14 mouse cellular contexts compared by ENCODE assay signal in the genomic region with DNA sequence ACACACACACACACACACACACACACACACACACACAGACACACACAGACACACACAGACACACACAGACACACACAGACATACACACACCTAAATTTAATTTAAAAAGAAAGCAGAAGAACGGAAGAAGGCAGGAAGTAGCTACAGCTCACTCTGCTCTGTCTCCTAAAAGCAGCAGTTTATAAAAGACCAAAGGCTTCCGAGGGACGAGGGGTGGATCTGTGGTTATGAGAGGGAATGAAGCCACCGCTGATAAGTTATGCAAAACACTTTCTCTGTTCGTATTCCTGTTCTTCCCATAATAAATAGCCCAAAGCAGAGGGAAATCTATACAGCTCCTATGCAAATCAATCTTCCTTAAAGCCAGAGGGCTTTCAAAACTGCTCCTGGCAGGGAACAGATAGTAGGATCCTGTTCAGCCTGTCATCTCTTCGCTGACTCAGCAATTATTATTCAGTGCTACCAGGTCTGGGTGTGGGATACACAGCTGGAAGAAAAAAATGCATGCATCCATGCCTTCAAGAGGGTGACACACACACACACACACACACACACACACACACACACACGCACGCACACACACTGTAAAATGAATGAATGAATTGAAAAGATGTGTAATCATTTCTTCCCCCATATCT. TPM values are rescaled to one million over a fixed set of nuclear protein-coding genes. Genes with fewer than 3 reads are reported as not detected.
DNase-seq lines count a peak whose midpoint lies in the region; ATAC-seq and TF ChIP-seq lines count a peak whose summit lies in the region.
"Had no signal": no experiment of that assay in that cellular context is flagged by ENCODE, and none has a peak within 500 bp of the region (broad histone marks: within the 10 kb centered on the region; RNA-seq: fewer than 3 reads in every experiment).

No protein-coding gene starts in this region.

- no peak overlapping the region for H3K4me3 ChIP-seq in midbrain, embryonic 11.5 days (ENCODE audit: low read depth, low read length)
- no peak overlapping the region for H3K4me3 ChIP-seq in midbrain, embryonic 10.5 days
- H3K4me3 ChIP-seq in CH12.LX (replicated peaks in 1 of 3; ENCODE audit: low read depth in 2 of 3, low read length in 2 of 3, poor library complexity in 1 of 3) = no peak overlapping the region
- no peak overlapping the region for H3K4me3 ChIP-seq in midbrain, embryonic 16.5 days (ENCODE audit: low read depth, low read length)
- H3K4me3 ChIP-seq: forebrain, embryonic 10.5 days; hindbrain, embryonic 10.5 days; layer of hippocampus, adult 2 months; liver, embryonic 15.5 days; neural tube, embryonic 13.5 days had no signal

- no peak for TF ChIP-seq CTCF in CH12.LX (conservative IDR thresholded peaks at IDR 0.05 in 1 of 2, IDR thresholded peaks at IDR 0.05 in 1 of 2; ENCODE audit: low read depth in 2 of 2, low read length in 2 of 2)
- TF ChIP-seq CTCF in brain, embryonic 14.5 days (IDR thresholded peaks at IDR 0.05; ENCODE audit: borderline replicate concordance, extremely low read depth, insufficient read depth, insufficient read length) = no peak

- peak; percentile 62 for DNase-seq in midbrain, embryonic 11.5 days (ENCODE audit: low spot score, missing footprints)
- DNase-seq in midbrain, embryonic 10.5 days (ENCODE audit: low spot score) = no peak
- DNase-seq in CH12.LX (ENCODE audit: extremely low read depth) = no peak
- peak; percentile 42 for DNase-seq in brain, embryonic 14.5 days (ENCODE audit: low read depth)
- no peak for DNase-seq in adrenal gland, adult 8-10 months
- DNase-seq in lung, postnatal 25 days (ENCODE audit: low spot score) = no peak
- DNase-seq: cerebellum, adult 9-10 months had no signal

- no peak overlapping the region for H3K27ac ChIP-seq in midbrain, embryonic 11.5 days (ENCODE audit: low read depth, low read length)
- no peak overlapping the region for H3K27ac ChIP-seq in midbrain, embryonic 10.5 days (replicated peaks)
- 0 out of 2 replicates have a peak overlapping the region, but pooled peaks have one; percentile 23 for H3K27ac ChIP-seq in CH12.LX (ENCODE audit: insufficient read depth, low read depth)
- H3K27ac ChIP-seq in midbrain, embryonic 16.5 days (ENCODE audit: low read length) = no peak overlapping the region
- H3K27ac ChIP-seq: forebrain, embryonic 10.5 days; hindbrain, embryonic 10.5 days; layer of hippocampus, adult 2 months; liver, embryonic 15.5 days; neural tube, embryonic 13.5 days had no signal

- no peak overlapping the region for H3K9ac ChIP-seq in midbrain, embryonic 11.5 days (ENCODE audit: low read length)
- no peak overlapping the region for H3K9ac ChIP-seq in CH12.LX (ENCODE audit: insufficient read depth, low read depth)
- H3K9ac ChIP-seq in midbrain, embryonic 16.5 days (ENCODE audit: low read depth, low read length) = no peak overlapping the region
- H3K9ac ChIP-seq: liver, embryonic 15.5 days; neural tube, embryonic 13.5 days had no signal

- TF ChIP-seq EP300 in CH12.LX (IDR thresholded peaks at IDR 0.05; ENCODE audit: low read length) = no peak

- H3K4me1 ChIP-seq in midbrain, embryonic 11.5 days (ENCODE audit: control insufficient read depth, insufficient read depth, low read length) = no peaks in the 10 kb centered on the region
- H3K4me1 ChIP-seq in midbrain, embryonic 10.5 days = no peaks in the 10 kb centered on the region
- peaks cover 61 to 87% of the 10 kb centered on the region in 2 experiments for H3K4me1 ChIP-seq in CH12.LX (ENCODE audit: control insufficient read depth in 1 of 2, insufficient read depth in 2 of 2)
- no peaks in the 10 kb centered on the region for H3K4me1 ChIP-seq in midbrain, embryonic 16.5 days (ENCODE audit: control insufficient read depth, insufficient read depth, low read length)
- H3K4me1 ChIP-seq: forebrain, embryonic 10.5 days; hindbrain, embryonic 10.5 days; neural tube, embryonic 13.5 days had no signal

- no peaks in the 10 kb centered on the region for H3K9me3 ChIP-seq in midbrain, embryonic 11.5 days (ENCODE audit: control insufficient read depth, low read length)
- no peaks in the 10 kb centered on the region for H3K9me3 ChIP-seq in midbrain, embryonic 10.5 days (replicated peaks)
- peaks cover 16% of the 10 kb centered on the region for H3K9me3 ChIP-seq in CH12.LX (replicated peaks; ENCODE audit: low read length)
- no peaks in the 10 kb centered on the region for H3K9me3 ChIP-seq in midbrain, embryonic 16.5 days (replicated peaks; ENCODE audit: control insufficient read depth, low read length, poor library complexity, severe bottlenecking)
- H3K9me3 ChIP-seq: forebrain, embryonic 10.5 days; hindbrain, embryonic 10.5 days; liver, embryonic 15.5 days; neural tube, embryonic 13.5 days had no signal

- peaks cover 88% of the 10 kb centered on the region for H3K79me2 ChIP-seq in CH12.LX (replicated peaks; ENCODE audit: control insufficient read depth, extremely low read depth, insufficient read depth, poor library complexity, severe bottlenecking)

- 87% methylated on average over 8 of the region's 8 CpGs for WGBS in midbrain, embryonic 11.5 days
- WGBS in midbrain, embryonic 10.5 days = 85% methylated on average over 8 of the region's 8 CpGs
- WGBS in midbrain, embryonic 16.5 days = 57% methylated on average over 8 of the region's 8 CpGs

- no peak for TF ChIP-seq POLR2A in CH12.LX (IDR thresholded peaks at IDR 0.05; ENCODE audit: low read depth, low read length)
- TF ChIP-seq POLR2A in brain, embryonic 14.5 days (IDR thresholded peaks at IDR 0.05; ENCODE audit: borderline replicate concordance, extremely low read depth, insufficient read depth, insufficient read length, poor library complexity, severe bottlenecking) = no peak

- H3K27me3 ChIP-seq in midbrain, embryonic 11.5 days (ENCODE audit: control insufficient read depth, insufficient read depth, low read length) = no peaks in the 10 kb centered on the region
- no peaks in the 10 kb centered on the region for H3K27me3 ChIP-seq in midbrain, embryonic 10.5 days (ENCODE audit: low read depth, poor library complexity, severe bottlenecking)
- no peaks in the 10 kb centered on the region for H3K27me3 ChIP-seq in CH12.LX (replicated peaks)
- no peaks in the 10 kb centered on the region for H3K27me3 ChIP-seq in midbrain, embryonic 16.5 days (ENCODE audit: control insufficient read depth, insufficient read depth, low read depth, low read length)
- H3K27me3 ChIP-seq: liver, embryonic 15.5 days; neural tube, embryonic 13.5 days had no signal

- in situ Hi-C loops in CH12.LX (cut with MboI; ENCODE audit: low pct_ligation_motif_present, low pct_unique_long_range_greater_than_20kb, low sequenced_read_pairs) = no loop called here

- H3K36me3 ChIP-seq in midbrain, embryonic 11.5 days (ENCODE audit: control insufficient read depth, insufficient read depth, low read length) = no peaks in the 10 kb centered on the region
- no peaks in the 10 kb centered on the region for H3K36me3 ChIP-seq in midbrain, embryonic 10.5 days
- H3K36me3 ChIP-seq in CH12.LX (replicated peaks in 1 of 2; ENCODE audit: control insufficient read depth in 1 of 2, insufficient read depth in 1 of 2, low read length in 1 of 2) = peaks cover 33 to 70% of the 10 kb centered on the region in 2 experiments
- no peaks in the 10 kb centered on the region for H3K36me3 ChIP-seq in midbrain, embryonic 16.5 days (ENCODE audit: control insufficient read depth, insufficient read depth, low read length)
- H3K36me3 ChIP-seq: forebrain, embryonic 10.5 days; hindbrain, embryonic 10.5 days; neural tube, embryonic 13.5 days had no signal

- ATAC-seq in midbrain, embryonic 11.5 days (ENCODE audit: low FRiP score) = no peak; the same call in 1 of the 2 replicates
- ATAC-seq in midbrain, embryonic 16.5 days = peak; percentile 64

- dilution Hi-C loops in CH12.LX (cut with MboI; ENCODE audit: extremely low pct_ligation_motif_present, extremely low pct_unique_long_range_greater_than_20kb, low sequenced_read_pairs) = no loop called here

- no peak for TF ChIP-seq RAD21 in CH12.LX (IDR thresholded peaks at IDR 0.05; ENCODE audit: low read depth, low read length)

- H3K4me2 ChIP-seq in midbrain, embryonic 11.5 days = no peak overlapping the region
- H3K4me2 ChIP-seq in CH12.LX (ENCODE audit: insufficient read depth, low read depth, poor library complexity, severe bottlenecking) = no peak overlapping the region
- no peak overlapping the region for H3K4me2 ChIP-seq in midbrain, embryonic 16.5 days (ENCODE audit: low read length)
- H3K4me2 ChIP-seq: heart, embryonic 11.5 days; liver, embryonic 15.5 days; neural tube, embryonic 13.5 days had no signal

RNA-seq across cellular contexts. Expression of gene Vav1, which starts 7.9 kb away (rescaled TPM):
- polyA plus RNA-seq in midbrain, embryonic 11.5 days (2014; fragmentation: Nextera tagmentation; extraction: Ambion mirVana) = 1.8 and 2.3 TPM in 2 replicates
- polyA plus RNA-seq in midbrain, embryonic 10.5 days (2016; fragmentation: Nextera tagmentation; extraction: Ambion mirVana) = 1.9 and 2.0 TPM in 2 replicates
- total RNA-seq in CH12.LX (2012; rRNA removed) = 84.3 and 108 TPM in 2 replicates
- 60.3 and 66.7 TPM in 2 replicates for total RNA-seq in CH12.LX (2014; rRNA removed)
- polyA plus RNA-seq in CH12.LX (2012; ENCODE audit: insufficient read length, low read depth) = 90.9 and 99.8 TPM in 2 replicates
- 0.82 and 0.86 TPM in 2 replicates for polyA plus RNA-seq in brain, embryonic 14.5 days (2012; rRNA removed)
- 1.2 and 1.3 TPM in 2 replicates for polyA plus RNA-seq in midbrain, embryonic 16.5 days (2015; fragmentation: Nextera tagmentation; extraction: Ambion mirVana)
- total RNA-seq in adrenal gland, adult 8-10 months (2022) = 1 to 10 TPM; 3.0 to 6.2 (median 4.1) TPM

RNA-seq across cellular contexts. Expression of gene Trip10, which starts 37.6 kb away (rescaled TPM):
- polyA plus RNA-seq in midbrain, embryonic 11.5 days (2014; fragmentation: Nextera tagmentation; extraction: Ambion mirVana) = 21.2 and 23.6 TPM in 2 replicates
- polyA plus RNA-seq in midbrain, embryonic 10.5 days (2016; fragmentation: Nextera tagmentation; extraction: Ambion mirVana) = 34.0 and 42.1 TPM in 2 replicates
- 22.9 and 25.2 TPM in 2 replicates for total RNA-seq in CH12.LX (2012; rRNA removed)
- total RNA-seq in CH12.LX (2014; rRNA removed) = 21.5 and 22.1 TPM in 2 replicates
- polyA plus RNA-seq in CH12.LX (2012; ENCODE audit: insufficient read length, low read depth) = 40.0 and 44.6 TPM in 2 replicates
- polyA plus RNA-seq in brain, embryonic 14.5 days (2012; rRNA removed) = 11.7 and 11.9 TPM in 2 replicates
- 9.2 and 9.4 TPM in 2 replicates for polyA plus RNA-seq in midbrain, embryonic 16.5 days (2015; fragmentation: Nextera tagmentation; extraction: Ambion mirVana)
- 10 to 100 TPM; 57.1 to 89.6 (median 72.8) TPM for total RNA-seq in adrenal gland, adult 8-10 months (2022)

RNA-seq across cellular contexts. Expression of gene Gpr108, which starts 38.6 kb away (rescaled TPM):
- 19.7 and 24.5 TPM in 2 replicates for polyA plus RNA-seq in midbrain, embryonic 11.5 days (2014; fragmentation: Nextera tagmentation; extraction: Ambion mirVana)
- 23.9 and 26.0 TPM in 2 replicates for polyA plus RNA-seq in midbrain, embryonic 10.5 days (2016; fragmentation: Nextera tagmentation; extraction: Ambion mirVana)
- 23.6 and 32.0 TPM in 2 replicates for total RNA-seq in CH12.LX (2012; rRNA removed)
- 17.4 and 20.2 TPM in 2 replicates for total RNA-seq in CH12.LX (2014; rRNA removed)
- 25.0 and 26.0 TPM in 2 replicates for polyA plus RNA-seq in CH12.LX (2012; ENCODE audit: insufficient read length, low read depth)
- polyA plus RNA-seq in brain, embryonic 14.5 days (2012; rRNA removed) = 18.3 and 20.8 TPM in 2 replicates
- polyA plus RNA-seq in midbrain, embryonic 16.5 days (2015; fragmentation: Nextera tagmentation; extraction: Ambion mirVana) = 18.7 and 21.1 TPM in 2 replicates
- total RNA-seq in adrenal gland, adult 8-10 months (2022) = 100 to 1,000 TPM in 3 of 4 experiments, 10 to 100 TPM in 1; 98.6 to 107 (median 102) TPM

RNA-seq across cellular contexts. Expression of gene C3, which starts 58.9 kb away (rescaled TPM):
- polyA plus RNA-seq in midbrain, embryonic 11.5 days (2014; fragmentation: Nextera tagmentation; extraction: Ambion mirVana) = 0.19 and 0.68 TPM in 2 replicates
- polyA plus RNA-seq in midbrain, embryonic 10.5 days (2016; fragmentation: Nextera tagmentation; extraction: Ambion mirVana) = 0.07 TPM in 1 of 2 replicates, not detected in the other
- total RNA-seq in CH12.LX (2012; rRNA removed) (2.5 and 5.4 TPM in 2 replicates), CH12.LX (2014; rRNA removed) (1.4 and 3.9 TPM in 2 replicates)
- 1.2 and 1.5 TPM in 2 replicates for polyA plus RNA-seq in CH12.LX (2012; ENCODE audit: insufficient read length, low read depth)
- 1.0 and 2.0 TPM in 2 replicates for polyA plus RNA-seq in brain, embryonic 14.5 days (2012; rRNA removed)
- polyA plus RNA-seq in midbrain, embryonic 16.5 days (2015; fragmentation: Nextera tagmentation; extraction: Ambion mirVana) = 1.6 and 2.8 TPM in 2 replicates
- 1,000 to 10,000 TPM in 1 of 4 experiments, 100 to 1,000 TPM in 1, 10 to 100 TPM in 2; 36.4 to 1,135 (median 245) TPM for total RNA-seq in adrenal gland, adult 8-10 months (2022)

Comparison
In these comparisons a context has a peak if more than half of its experiments do, and no peak if none do; other contexts are left out.
1. DNase-seq: peak in midbrain, embryonic 11.5 days (single experiment) and brain, embryonic 14.5 days (single experiment); none in midbrain, embryonic 10.5 days (single experiment), CH12.LX (single experiment), adrenal gland, adult 8-10 months (single experiment) and lung, postnatal 25 days (single experiment).
2. RNA of gene Vav1, which starts 7.9 kb away (polyA plus RNA-seq): 90.9 to 99.8 TPM in CH12.LX; 1.8 to 2.3 TPM in midbrain, embryonic 11.5 days, 1.9 to 2.0 TPM in midbrain, embryonic 10.5 days, 1.2 to 1.3 TPM in midbrain, embryonic 16.5 days and 0.82 to 0.86 TPM in brain, embryonic 14.5 days; every median in the first group is over 10 times any median in the second.